Mouse (Mus musculus) left cerebral cortex, postnatal 4 days (tissue): ENCODE data around the gene Gm45261. TPM values are rescaled to one million over a fixed set of nuclear protein-coding genes. Genes with fewer than 3 reads are reported as not detected.

Experiments used
- DNase-seq: peaks from one replicate; pipeline ENCODE4 v3.0.0-alpha.2; 2022
- intact Hi-C: fragments of 180-260 bp; cut with DNase I; formaldehyde crosslinking; loops from one replicate; pipeline ENCODE4 v1.15.1; 2025
- total RNA-seq, 2 experiments: library from RNA; stranded (reverse); gene quantifications; 2 replicates each; pipeline ENCODE4 v1.2.3; 2021

Gm45261 gene
- not detected for total RNA-seq

- DNase-seq = no peak
- intact Hi-C loops = no loop called here
Measured at GRCm38 (mm10) chr1:80461348-80461747, at the start of gene Gm45261. Gene Gm45261, minus strand, starts transcription at chr1:80461448.

- no peak for DNase-seq
- intact Hi-C loops = loop anchor here (10.0 kb wide), 1 partner anchor 120 kb away; no protein-coding TSS in a partner anchor
Measured at GRCm38 (mm10) chr1:80504757-80505156, 43.5 kb upstream of the Gm45261 start.

GRCm38 (mm10) chr1:80504081-80504480 lies 42.8 kb upstream of the Gm45261 start:
- DNase-seq = no peak
- intact Hi-C loops = loop anchor here (10.0 kb wide), 1 partner anchor 119 kb away; no protein-coding TSS in a partner anchor

GRCm38 (mm10) chr1:80502456-80503165 lies 41.4 kb upstream of the Gm45261 start:
- intact Hi-C loops = loop anchor here (10.0 kb wide), 1 partner anchor 118 kb away; no protein-coding TSS in a partner anchor

GRCm38 (mm10) chr1:80499264-80499663 lies 38.0 kb upstream of the Gm45261 start:
- intact Hi-C loops = no loop called here

More at GRCm38 (mm10) chr1:80502456-80503165, 41.4 kb upstream of the Gm45261 start:
- DNase-seq = no peak

GRCm38 (mm10) chr1:80496360-80496759 lies 35.1 kb upstream of the Gm45261 start:
- intact Hi-C loops = no loop called here
- DNase-seq = no peak

More at GRCm38 (mm10) chr1:80499264-80499663, 38.0 kb upstream of the Gm45261 start:
- no peak for DNase-seq

GRCm38 (mm10) chr1:80483419-80483818 lies 22.2 kb upstream of the Gm45261 start:
- DNase-seq = no peak
- intact Hi-C loops = no loop called here

- intact Hi-C loops = no loop called here
- DNase-seq = no peak
Measured at GRCm38 (mm10) chr1:80474942-80475341, 13.7 kb upstream of the Gm45261 start.

- intact Hi-C loops = no loop called here
- no peak for DNase-seq
Measured at GRCm38 (mm10) chr1:80472395-80472794, 11.1 kb upstream of the Gm45261 start.

- intact Hi-C loops = no loop called here
- DNase-seq = no peak
Measured at GRCm38 (mm10) chr1:80459923-80460322, 1.3 kb downstream of the Gm45261 start.

GRCm38 (mm10) chr1:80459477-80459876 lies 1.8 kb downstream of the Gm45261 start:
- intact Hi-C loops = no loop called here
- DNase-seq = no peak

GRCm38 (mm10) chr1:80453971-80454370 lies 7.3 kb downstream of the Gm45261 start:
- no peak for DNase-seq
- intact Hi-C loops = no loop called here

- intact Hi-C loops = no loop called here
- DNase-seq = no peak
Measured at GRCm38 (mm10) chr1:80451914-80452549, 9.2 kb downstream of the Gm45261 start.

GRCm38 (mm10) chr1:80447554-80447953 lies 13.7 kb downstream of the Gm45261 start:
- intact Hi-C loops = no loop called here
- no peak for DNase-seq

GRCm38 (mm10) chr1:80440911-80441310 lies 20.3 kb downstream of the Gm45261 start:
- DNase-seq = no peak
- intact Hi-C loops = no loop called here

- intact Hi-C loops = no loop called here
- no peak for DNase-seq
Measured at GRCm38 (mm10) chr1:80438506-80438905, 22.7 kb downstream of the Gm45261 start.

GRCm38 (mm10) chr1:80427946-80428345 lies 33.3 kb downstream of the Gm45261 start:
- intact Hi-C loops = no loop called here

GRCm38 (mm10) chr1:80427425-80427824 lies 33.8 kb downstream of the Gm45261 start:
- peak; percentile 35 for DNase-seq
- intact Hi-C loops = no loop called here

More at GRCm38 (mm10) chr1:80427946-80428345, 33.3 kb downstream of the Gm45261 start:
- DNase-seq = no peak

GRCm38 (mm10) chr1:80424666-80425065 lies 36.6 kb downstream of the Gm45261 start:
- DNase-seq = no peak
- intact Hi-C loops = no loop called here

GRCm38 (mm10) chr1:80418321-80419045 lies 42.8 kb downstream of the Gm45261 start:
- intact Hi-C loops = no loop called here
- no peak for DNase-seq

GRCm38 (mm10) chr1:80416329-80416728 lies 44.9 kb downstream of the Gm45261 start:
- intact Hi-C loops = no loop called here
- DNase-seq = no peak
